Mouse (Mus musculus) liver, embryonic 14.5 days (tissue): ENCODE results near the gene Rdh7. TPM values are rescaled to one million over a fixed set of nuclear protein-coding genes. Genes with fewer than 3 reads are reported as not detected.
"Not testable (repeated sequence)": the region's sequence is repeated elsewhere in the genome, so short reads cannot be mapped to it uniquely, and the experiment has no call there.

ENCODE experiments used
- ATAC-seq: fragments of 200-750 bp; cut with Nextera tagmentation; 2 replicates; pipeline ENCODE4 v1.8.0; 2017; ENCODE audit warnings: moderate number of reproducible peaks, mild to moderate bottlenecking, moderate library complexity; ENCODE audit not compliant: insufficient read depth
- DNase-seq, 3 experiments: peaks; one replicate each; pipeline ENCODE4 v3.0.0-alpha.2; 2012 to 2013; ENCODE audit warnings: low read depth in 3 of 3, low spot score in 3 of 3
- H3K27ac ChIP-seq: fragments of 300-500 bp; sonication (generic); 2 replicates; pipeline ENCODE4 v1.5.1; 2014; ENCODE audit warnings: moderate library complexity, mild to moderate bottlenecking, control low read depth, inconsistent platforms
- H3K27me3 ChIP-seq: fragments of 300-500 bp; sonication (generic); 2 replicates; pipeline ENCODE4 v1.6.1; 2014; ENCODE audit warnings: mild to moderate bottlenecking, low read length, moderate library complexity; ENCODE audit not compliant: control insufficient read depth, insufficient read depth
- H3K36me3 ChIP-seq: fragments of 300-500 bp; sonication (generic); replicated peaks from 2 replicates; pipeline ENCODE4 v1.6.1; 2014; ENCODE audit warnings: low read depth; ENCODE audit not compliant: control insufficient read depth, insufficient read depth
- H3K4me1 ChIP-seq, 2 experiments: fragments of 200-500 bp in 1 of 2; fragments of 300-500 bp in 1 of 2; sonication (generic) in 1 of 2; replicated peaks; 2 replicates each; pipeline ENCODE4 v1.6.1; 2012 to 2014; ENCODE audit warnings: antibody characterized with exemption in 1 of 2, inconsistent platforms in 1 of 2, low read length in 1 of 2; ENCODE audit not compliant: control insufficient read depth in 2 of 2, insufficient read depth in 2 of 2
- H3K4me2 ChIP-seq: fragments of 300-500 bp; sonication (generic); 2 replicates; pipeline ENCODE4 v1.6.1; 2014; ENCODE audit warnings: low read depth, mild to moderate bottlenecking, control low read depth, moderate library complexity
- H3K4me3 ChIP-seq, 2 experiments: fragments of 200-500 bp in 1 of 2; fragments of 300-500 bp in 1 of 2; sonication (generic) in 1 of 2; 2 replicates each; pipeline ENCODE4 v1.5.1; 2012 to 2014; ENCODE audit warnings: low read depth in 2 of 2, low read length in 2 of 2, mild to moderate bottlenecking in 2 of 2, control low read depth in 1 of 2, inconsistent platforms in 1 of 2, moderate library complexity in 1 of 2; ENCODE audit not compliant: insufficient read depth in 1 of 2
- H3K9ac ChIP-seq: fragments of 300-500 bp; sonication (generic); replicated peaks from 2 replicates; pipeline ENCODE4 v1.6.1; 2014; ENCODE audit warnings: mild to moderate bottlenecking, control low read depth, moderate library complexity
- H3K9me3 ChIP-seq: fragments of 300-500 bp; sonication (generic); 2 replicates; pipeline ENCODE4 v1.6.1; 2016; ENCODE audit warnings: low read length, mixed read lengths; ENCODE audit not compliant: control insufficient read depth
- CTCF ChIP-seq: IDR thresholded peaks from 2 replicates; pipeline ENCODE4 v1.5.1; 2016; ENCODE audit warnings: antibody characterized with exemption, low read depth, control low read depth
- EP300 ChIP-seq: IDR thresholded peaks from 2 replicates; pipeline ENCODE4 v1.6.1; 2016; ENCODE audit warnings: antibody characterized with exemption, low read depth
- WGBS: fragments of 180-500 bp; shearing (Covaris S2); extraction: QIAGEN DNeasy Blood & Tissue Kit; methylation state at CpG from one replicate; pipeline ENCODE4 v1.1.7; 2014; ENCODE audit not compliant: insufficient replicate concordance; 5-methylcytosine and 5-hydroxymethylcytosine counted together
- polyA plus RNA-seq, 2 experiments: library from polyadenylated mRNA; depleted of rRNA in 1 of 2; stranded (reverse) in 1 of 2; unstranded in 1 of 2; fragments of >200 nt; fragmentation: Nextera tagmentation in 1 of 2; extraction: Ambion mirVana in 1 of 2; gene quantifications; 2 replicates each; pipeline versions ENCODE4 v1.2.1 to v1.2.3; 2012 to 2014

Rdh7 gene
- polyA plus RNA-seq, 2 experiments = 1.1 to 1.9 TPM

DNA sequence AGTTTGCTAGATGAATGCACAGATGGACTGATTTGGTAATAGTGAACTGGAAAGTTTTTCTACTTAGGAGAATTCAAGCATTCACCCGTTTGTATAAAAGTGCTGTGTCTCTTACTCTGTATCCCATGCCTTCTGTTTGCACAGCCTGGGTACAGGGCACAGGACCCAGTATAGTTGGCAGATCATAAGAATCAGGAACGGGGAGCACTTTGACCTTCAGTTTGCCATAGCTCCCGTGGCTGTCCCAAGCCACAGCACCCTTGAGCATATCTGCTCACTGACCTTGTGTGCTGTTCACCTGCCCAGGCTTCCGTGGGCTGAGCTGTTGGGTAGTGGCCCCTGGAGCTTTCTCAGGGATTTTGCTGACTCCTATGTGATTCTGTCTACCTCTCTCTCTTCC is 13.1 kb upstream of the Rdh7 start:
- no peak overlapping the region for H3K27ac ChIP-seq
- no peak for ATAC-seq

GRCm38 (mm10) chr10:127899783-127900182 is 11.2 kb upstream of the Rdh7 start:
- DNase-seq (no peak), ATAC-seq (no peak)
- H3K27ac ChIP-seq = no peak overlapping the region
- 40% methylated on average over 5 of the region's 5 CpGs for WGBS
- no peaks in the 10 kb centered on the region for H3K36me3 ChIP-seq
- TF ChIP-seq CTCF (no peak), EP300 (no peak)
- no peaks in the 10 kb centered on the region for H3K9me3 ChIP-seq
- no peaks in the 10 kb centered on the region for H3K27me3 ChIP-seq
- peaks cover 0 to 5% of the 10 kb centered on the region in 2 experiments; a peak in 2 of 4 replicates for H3K4me1 ChIP-seq
- H3K4me2 ChIP-seq = no peak overlapping the region
- H3K9ac ChIP-seq = no peak overlapping the region
- no peak overlapping the region for H3K4me3 ChIP-seq

More for the DNA sequence above, 13.1 kb upstream of the Rdh7 start:
- TF ChIP-seq EP300 = no peak
- TF ChIP-seq CTCF = no peak
- H3K27me3 ChIP-seq = no peaks in the 10 kb centered on the region
- no peaks in the 10 kb centered on the region for H3K9me3 ChIP-seq
- DNase-seq = no peak
- peaks cover 0 to 2% of the 10 kb centered on the region in 2 experiments; a peak in 1 of 4 replicates for H3K4me1 ChIP-seq
- H3K9ac ChIP-seq = no peak overlapping the region
- H3K4me2 ChIP-seq = no peak overlapping the region
- H3K4me3 ChIP-seq = no peak overlapping the region
- no peaks in the 10 kb centered on the region for H3K36me3 ChIP-seq
- WGBS = 44% methylated on average over 4 of the region's 4 CpGs

DNA sequence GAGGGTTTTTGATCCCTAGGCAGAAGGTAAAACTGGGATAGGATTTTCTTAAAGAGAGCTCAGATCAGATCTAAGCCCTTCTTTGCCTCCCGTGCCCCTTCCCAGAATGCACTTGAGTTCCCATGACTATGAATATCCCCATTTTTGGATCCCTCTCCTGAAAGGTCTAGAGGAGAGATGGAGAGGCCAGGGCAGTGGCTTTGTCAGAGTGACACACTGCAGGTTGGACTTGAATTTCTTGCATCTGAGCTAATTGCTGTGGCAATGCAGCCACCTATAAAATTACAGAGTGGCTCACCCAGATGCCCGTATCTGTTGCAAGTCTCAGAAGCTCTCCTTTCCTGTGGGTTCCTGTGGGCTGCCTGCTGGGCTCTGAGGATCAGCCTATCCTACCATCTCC is 9.6 kb upstream of the Rdh7 start, which contains the start of gene Sdr9c7:
TSS of gene Sdr9c7 (plus strand) at position 301 of the 400 bp plus-strand sequence.
- Histone ChIP-seq H3K4me1 (peaks cover 0 to 12% of the 10 kb centered on the region in 2 experiments; a peak in 2 of 4 replicates), H3K4me2 (no peak within 1 kb of the TSS), H3K4me3 (no peak within 1 kb of the TSS), H3K9ac (no peak within 1 kb of the TSS), H3K36me3 (no peaks in the 10 kb centered on the region), H3K27ac (no peak within 1 kb of the TSS), H3K9me3 (no peaks in the 10 kb centered on the region), H3K27me3 (no peaks in the 10 kb centered on the region)
- 69% methylated on average over 2 of the region's 2 CpGs for WGBS
- TF ChIP-seq EP300 (no peak), CTCF (no peak)
- no peak for ATAC-seq
- no peak for DNase-seq

- Histone ChIP-seq H3K36me3 (no peaks in the 10 kb centered on the region), H3K9me3 (no peaks in the 10 kb centered on the region), H3K4me1 (peaks cover 0 to 12% of the 10 kb centered on the region in 2 experiments; a peak in 2 of 4 replicates), H3K9ac (no peak overlapping the region), H3K4me2 (no peak overlapping the region), H3K27ac (no peak overlapping the region), H3K27me3 (no peaks in the 10 kb centered on the region), H3K4me3 (no peak overlapping the region)
- ATAC-seq (no peak), DNase-seq (no peak)
- TF ChIP-seq EP300 (no peak), CTCF (no peak)
- 62% methylated on average over 3 of the region's 3 CpGs for WGBS
Observed at GRCm38 (mm10) chr10:127897506-127897905, 8.9 kb upstream of the Rdh7 start.

DNA sequence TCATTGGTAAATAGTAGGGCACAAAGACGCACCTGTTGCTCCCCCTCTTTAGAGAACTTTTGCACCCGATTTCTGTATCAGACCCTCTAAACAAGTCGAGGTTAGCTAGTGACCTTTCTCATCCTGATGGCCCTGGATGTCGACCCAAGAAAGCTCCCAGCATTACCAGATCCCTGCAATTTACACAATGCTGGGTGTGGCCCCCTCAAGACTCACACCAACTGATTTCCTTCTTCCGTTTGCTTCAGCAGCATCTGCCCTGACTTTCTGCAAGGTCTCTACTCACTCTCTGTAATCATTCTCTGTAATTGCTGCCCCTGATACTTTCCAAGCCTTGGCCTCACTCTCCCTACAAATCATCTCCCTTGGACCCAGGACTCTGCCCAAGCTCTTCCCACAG is 8.1 kb upstream of the Rdh7 start:
- DNase-seq (no peak), ATAC-seq (no peak)
- Histone ChIP-seq H3K36me3 (no peaks in the 10 kb centered on the region), H3K4me2 (no peak overlapping the region), H3K9me3 (no peaks in the 10 kb centered on the region), H3K9ac (no peak overlapping the region), H3K27me3 (no peaks in the 10 kb centered on the region), H3K4me3 (no peak overlapping the region), H3K4me1 (peaks cover 0 to 12% of the 10 kb centered on the region in 2 experiments; a peak in 2 of 4 replicates), H3K27ac (no peak overlapping the region)
- TF ChIP-seq EP300 (no peak), CTCF (no peak)
- whole genome bisulfite sequencing = 41% methylated on average over 5 of the region's 5 CpGs

DNA sequence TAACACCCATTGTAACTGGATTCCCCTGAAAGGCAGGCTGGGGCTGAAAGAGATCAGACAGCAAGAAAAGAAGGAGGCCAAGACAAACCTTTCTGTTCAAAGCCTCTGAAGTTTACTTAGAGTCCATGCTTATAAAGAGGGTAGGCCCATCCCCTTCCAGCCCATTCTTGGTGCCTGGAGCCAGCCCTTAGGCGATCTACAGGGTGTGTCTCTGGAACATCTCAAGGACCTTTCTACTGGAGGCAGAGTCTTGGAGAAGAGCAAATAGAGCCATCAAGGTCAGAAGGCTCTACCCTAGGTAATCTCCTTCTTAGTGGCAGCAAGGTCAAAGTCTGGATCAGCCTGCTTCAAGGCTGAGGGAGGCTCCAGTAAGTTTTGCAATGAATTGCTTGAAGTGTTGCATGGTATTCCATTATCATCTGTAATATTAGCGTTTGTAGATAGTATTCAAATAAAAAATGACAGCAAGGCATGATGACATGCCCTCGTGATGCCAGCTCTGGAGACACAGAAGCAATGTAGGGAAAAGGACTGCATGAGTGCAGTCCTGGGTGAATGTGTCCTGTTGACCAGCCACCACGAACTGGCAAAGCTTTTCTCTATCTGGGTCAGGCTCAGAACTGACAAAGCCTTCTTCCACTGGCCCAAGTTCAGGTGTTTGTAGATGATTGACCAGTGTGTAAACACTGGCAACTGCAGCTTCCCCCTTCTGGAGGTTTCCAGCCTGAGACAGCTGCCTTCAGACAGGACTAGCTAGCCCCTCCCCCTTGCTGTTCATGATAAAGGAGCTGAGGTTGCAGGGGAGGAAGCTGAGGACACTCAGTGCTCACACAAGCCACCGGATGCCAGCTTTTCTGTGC is 4.8 kb upstream of the Rdh7 start:
- H3K9me3 ChIP-seq, H3K9ac ChIP-seq, DNase-seq, H3K27ac ChIP-seq, H3K36me3 ChIP-seq, H3K27me3 ChIP-seq, H3K4me2 ChIP-seq, H3K4me3 ChIP-seq: not testable (repeated sequence)
- peaks cover 0 to 14% of the 10 kb centered on the region in 2 experiments; a peak in 2 of 4 replicates for H3K4me1 ChIP-seq
- 33% methylated on average over 5 of the region's 5 CpGs for WGBS
- ATAC-seq = peak; percentile 59; the same call in 1 of the 2 replicates
